Mouse (Mus musculus): ENCODE measurements at regions not wholly inside any gene's neighbourhood (a gene's known extent, or its start where the extent isn't known, plus 50 kb on each side); places are given as distances from the start of the nearest gene placed in this dataset.

DNA sequence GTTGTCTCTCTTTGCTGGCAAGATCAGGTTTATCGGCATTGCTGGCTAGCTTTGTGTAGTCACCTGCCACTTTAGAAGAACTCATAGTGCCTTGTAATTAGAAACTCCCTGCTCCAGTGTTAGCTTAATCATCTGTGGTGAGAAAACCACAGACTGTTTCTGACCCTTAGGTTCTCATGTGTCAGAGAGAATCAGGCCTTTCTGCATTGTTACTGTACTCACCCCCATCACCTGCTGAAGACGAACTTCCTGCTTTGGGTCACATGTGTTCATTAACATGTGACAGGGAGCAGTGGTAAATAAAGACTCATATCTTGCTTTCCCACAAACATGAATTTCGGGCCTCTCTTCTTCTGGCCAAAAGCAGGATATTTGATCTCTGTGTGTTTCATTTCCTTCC lies 102.6 kb downstream of the Cnga2 start:
- DNase-seq (ENCODE audit: low spot score) (peak; percentile 15), ATAC-seq (peak; percentile 32)
- H3K9ac ChIP-seq (replicated peaks; ENCODE audit: low read depth), result no peak overlapping the region
- 59% methylated on average over 3 of the region's 3 CpGs for WGBS
- no peaks in the 10 kb centered on the region for H3K27me3 ChIP-seq (replicated peaks; ENCODE audit: insufficient read depth, low read length)
- no peaks in the 10 kb centered on the region for H3K36me3 ChIP-seq (ENCODE audit: insufficient read depth, low read length)
- no peak overlapping the region for H3K4me2 ChIP-seq (replicated peaks; ENCODE audit: low read depth, low read length)
- no peak overlapping the region for H3K27ac ChIP-seq (ENCODE audit: low read length)
- H3K4me1 ChIP-seq (ENCODE audit: insufficient read depth, low read depth, low read length), result no peaks in the 10 kb centered on the region
- H3K4me3 ChIP-seq (ENCODE audit: low read depth, low read length), result no peak overlapping the region
- no peaks in the 10 kb centered on the region for H3K9me3 ChIP-seq (ENCODE audit: low read length)
- TF ChIP-seq EP300 (IDR thresholded peaks at IDR 0.05), result no peak
- no peak for TF ChIP-seq CTCF (IDR thresholded peaks at IDR 0.05)

DNA sequence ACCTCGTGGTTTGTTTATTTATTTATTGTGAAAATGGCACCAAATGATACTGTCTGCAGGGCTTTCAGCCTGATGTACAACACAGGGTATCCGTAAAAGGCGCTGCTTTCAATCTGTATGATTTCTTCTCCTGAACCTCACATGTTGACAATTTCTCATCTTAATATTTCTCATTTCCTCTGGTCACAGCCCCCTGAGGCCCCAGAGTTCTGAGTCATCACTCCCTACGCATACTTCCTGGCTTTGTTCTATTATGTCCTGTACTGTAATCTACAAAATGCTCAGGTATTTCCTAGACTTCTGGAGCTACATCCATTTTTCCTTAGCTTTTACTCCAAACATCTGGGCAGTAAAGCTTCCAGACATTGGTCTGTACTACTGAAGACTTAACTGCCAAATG lies 103.0 kb downstream of the Cnga2 start:
- Histone ChIP-seq H3K36me3 (ENCODE audit: insufficient read depth, low read length) (no peaks in the 10 kb centered on the region), H3K4me1 (ENCODE audit: insufficient read depth, low read depth, low read length) (no peaks in the 10 kb centered on the region), H3K9ac (replicated peaks; ENCODE audit: low read depth) (no peak overlapping the region), H3K4me3 (ENCODE audit: low read depth, low read length) (no peak overlapping the region), H3K9me3 (ENCODE audit: low read length) (no peaks in the 10 kb centered on the region), H3K4me2 (replicated peaks; ENCODE audit: low read depth, low read length) (no peak overlapping the region), H3K27me3 (replicated peaks; ENCODE audit: insufficient read depth, low read length) (no peaks in the 10 kb centered on the region), H3K27ac (ENCODE audit: low read length) (no peak overlapping the region)
- ATAC-seq (peak; percentile 41; the same call in 1 of the 2 replicates), DNase-seq (ENCODE audit: low spot score) (no peak)
- 51% methylated on average over 4 of the region's 4 CpGs for WGBS
- TF ChIP-seq CTCF (IDR thresholded peaks at IDR 0.05), result no peak
- no peak for TF ChIP-seq EP300 (IDR thresholded peaks at IDR 0.05)

DNA sequence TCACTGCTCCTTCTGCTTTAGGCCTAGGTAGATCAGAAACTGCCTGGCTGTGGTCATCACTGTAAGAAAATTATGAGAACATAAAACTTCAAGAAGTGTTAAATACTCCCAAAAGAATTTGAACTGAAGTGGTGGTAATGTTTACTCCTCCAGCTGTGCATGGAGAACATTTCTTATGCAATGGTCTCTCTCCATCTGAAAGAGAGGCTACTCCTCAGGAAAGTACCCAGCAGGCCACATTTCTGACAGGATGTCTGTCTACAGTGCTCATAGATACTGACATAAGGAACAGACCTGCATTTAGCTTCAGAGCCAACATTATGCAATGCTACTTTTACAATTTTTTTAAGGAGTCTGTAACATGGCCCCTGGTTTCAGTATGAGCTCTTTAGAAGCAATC lies 79.9 kb upstream of the Magea4 start:
- Histone ChIP-seq H3K9ac (replicated peaks; ENCODE audit: low read depth) (no peak overlapping the region), H3K4me3 (ENCODE audit: low read depth, low read length) (no peak overlapping the region), H3K9me3 (ENCODE audit: low read length) (no peaks in the 10 kb centered on the region), H3K27me3 (replicated peaks; ENCODE audit: insufficient read depth, low read length) (no peaks in the 10 kb centered on the region), H3K36me3 (ENCODE audit: insufficient read depth, low read length) (no peaks in the 10 kb centered on the region), H3K27ac (ENCODE audit: low read length) (no peak overlapping the region), H3K4me1 (ENCODE audit: insufficient read depth, low read depth, low read length) (no peaks in the 10 kb centered on the region), H3K4me2 (replicated peaks; ENCODE audit: low read depth, low read length) (no peak overlapping the region)
- no peak for TF ChIP-seq CTCF (IDR thresholded peaks at IDR 0.05)
- no peak for TF ChIP-seq EP300 (IDR thresholded peaks at IDR 0.05)
- ATAC-seq (peak; percentile 86), DNase-seq (ENCODE audit: low spot score) (peak; percentile 57)

DNA sequence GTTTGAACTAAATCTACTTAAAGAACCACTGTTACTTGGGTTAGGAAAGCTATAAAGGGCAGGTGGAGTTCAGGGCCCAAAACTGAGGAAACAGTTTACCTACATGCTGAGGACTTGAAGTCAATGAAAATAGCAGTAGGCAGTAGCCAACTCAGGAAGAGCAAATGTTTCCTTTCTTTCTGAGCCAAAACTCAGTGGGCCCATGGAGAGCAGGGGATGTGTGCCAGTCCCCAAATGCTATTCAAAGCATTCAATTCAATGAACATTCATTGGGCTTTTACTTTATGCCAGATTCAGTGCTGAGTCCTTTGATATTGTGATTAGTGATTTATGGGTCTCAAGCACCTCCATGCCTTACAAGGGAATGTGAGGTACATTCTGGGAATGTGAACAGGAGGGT lies 52.7 kb upstream of the Magea4 start:
- Histone ChIP-seq H3K9me3 (ENCODE audit: low read length) (no peaks in the 10 kb centered on the region), H3K9ac (replicated peaks; ENCODE audit: low read depth) (no peak overlapping the region), H3K36me3 (ENCODE audit: insufficient read depth, low read length) (no peaks in the 10 kb centered on the region), H3K4me2 (replicated peaks; ENCODE audit: low read depth, low read length) (no peak overlapping the region), H3K4me1 (ENCODE audit: insufficient read depth, low read depth, low read length) (no peaks in the 10 kb centered on the region), H3K27me3 (replicated peaks; ENCODE audit: insufficient read depth, low read length) (no peaks in the 10 kb centered on the region), H3K4me3 (ENCODE audit: low read depth, low read length) (no peak overlapping the region), H3K27ac (ENCODE audit: low read length) (no peak overlapping the region)
- ATAC-seq (no peak), DNase-seq (ENCODE audit: low spot score) (no peak)
- TF ChIP-seq CTCF (IDR thresholded peaks at IDR 0.05), result no peak
- no peak for TF ChIP-seq EP300 (IDR thresholded peaks at IDR 0.05)

All from lung, postnatal 0 days (tissue).